Mouse (Mus musculus) ES-E14 (cell line): ENCODE results near the gene Cox4i2. TPM values are rescaled to one million over a fixed set of nuclear protein-coding genes. Genes with fewer than 3 reads are reported as not detected.

Experiments used
- DNase-seq: peaks from one replicate; pipeline ENCODE4 v3.0.0-alpha.2; 2013; ENCODE audit warnings: low read depth, low spot score
- H3K27ac ChIP-seq: 2 replicates; pipeline ENCODE4 v1.5.1; 2012; ENCODE audit warnings: low read depth, mild to moderate bottlenecking, low read length, moderate library complexity, mixed read lengths; ENCODE audit not compliant: poor library complexity, insufficient read depth, severe bottlenecking
- H3K36me3 ChIP-seq: 2 replicates; pipeline ENCODE4 v1.6.1; 2012; ENCODE audit warnings: mild to moderate bottlenecking, low read length, moderate library complexity, mixed read lengths; ENCODE audit not compliant: control insufficient read depth, poor library complexity, insufficient read depth, severe bottlenecking
- H3K4me1 ChIP-seq, 2 experiments: fragments of 150-350 bp in 1 of 2; sonication (generic) in 1 of 2; 2 replicates each; pipeline ENCODE4 v1.6.1; 2012; ENCODE audit warnings: low read length in 2 of 2, mild to moderate bottlenecking in 1 of 2, mixed read lengths in 1 of 2; ENCODE audit not compliant: control insufficient read depth in 2 of 2, insufficient read depth in 2 of 2, poor library complexity in 1 of 2
- H3K4me3 ChIP-seq, 2 experiments: fragments of 150-350 bp in 1 of 2; sonication (generic) in 1 of 2; 2 replicates each; pipeline ENCODE4 v1.5.1; 2012; ENCODE audit warnings: low read length in 2 of 2, low read depth in 1 of 2, mild to moderate bottlenecking in 1 of 2, mixed read lengths in 1 of 2; ENCODE audit not compliant: insufficient read depth in 1 of 2, poor library complexity in 1 of 2, severe bottlenecking in 1 of 2
- H3K9ac ChIP-seq: 2 replicates; pipeline ENCODE4 v1.6.1; 2012; ENCODE audit warnings: low read depth, mild to moderate bottlenecking, low read length, mixed read lengths; ENCODE audit not compliant: poor library complexity, insufficient read depth, severe bottlenecking
- H3K9me3 ChIP-seq: fragments of 150-350 bp; sonication (generic); 2 replicates; pipeline ENCODE4 v1.6.1; 2012; ENCODE audit warnings: low read depth, mild to moderate bottlenecking, low read length; ENCODE audit not compliant: control insufficient read depth, insufficient read depth
- CHD2 ChIP-seq: IDR thresholded peaks from 2 replicates; pipeline ENCODE4 v1.6.1; 2014; ENCODE audit warnings: mild to moderate bottlenecking, low read depth, low read length, inconsistent platforms
- HCFC1 ChIP-seq: IDR thresholded peaks from 2 replicates; pipeline ENCODE4 v1.6.1; 2012; ENCODE audit warnings: low read length, inconsistent platforms, borderline replicate concordance; ENCODE audit not compliant: insufficient read depth
- MAFK ChIP-seq: IDR thresholded peaks from 2 replicates; pipeline ENCODE4 v1.6.1; 2014; ENCODE audit warnings: mild to moderate bottlenecking, low read depth, low read length, inconsistent platforms; ENCODE audit not compliant: insufficient read depth
- ZC3H11A ChIP-seq: IDR thresholded peaks from 2 replicates; pipeline ENCODE4 v1.6.1; 2012; ENCODE audit warnings: low read depth, mild to moderate bottlenecking, inconsistent platforms, low read length, borderline replicate concordance
- ZNF384 ChIP-seq: IDR thresholded peaks from 2 replicates; pipeline ENCODE4 v1.6.1; 2012; ENCODE audit warnings: low read depth, low read length, inconsistent platforms
- in situ Hi-C, 2 experiments: fragments of 600-800 bp; cut with MboI; formaldehyde crosslinking; loops; one replicate each; pipeline ENCODE4 v1.15.1; 2025; ENCODE audit warnings: low sequenced_read_pairs in 2 of 2, inconsistent platforms in 1 of 2; ENCODE audit not compliant: unreplicated experiment in 2 of 2
- total RNA-seq: library from RNA; depleted of rRNA; stranded (reverse); fragments of 300-350 nt; gene quantifications from 2 replicates; pipeline ENCODE4 v1.2.3, GENCODE M21; 2012

Cox4i2 gene
- total RNA-seq, 1 experiment = 1.7 TPM

DNA sequence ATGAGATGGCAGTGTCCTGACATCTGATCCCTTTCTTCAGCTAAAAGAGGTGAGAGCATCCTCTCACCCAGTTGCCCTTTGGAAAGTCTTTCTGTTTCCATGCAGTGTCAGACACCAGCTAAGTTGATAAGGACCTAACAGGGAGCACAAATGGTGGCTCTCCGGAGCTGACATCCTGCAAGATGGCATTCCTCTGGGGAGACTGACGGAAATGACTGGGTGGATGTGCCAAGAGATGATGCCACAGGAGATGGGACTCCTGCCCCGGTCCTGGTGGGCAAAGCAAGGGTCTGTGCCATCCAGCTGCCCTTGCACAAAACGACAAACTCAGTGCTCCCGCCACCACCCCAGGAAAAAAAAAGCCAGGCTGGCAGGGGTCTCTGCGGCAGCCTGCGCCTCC, 46.8 kb upstream of the Cox4i2 start:
- Histone ChIP-seq H3K4me1 (peaks cover 9 to 28% of the 10 kb centered on the region in 2 experiments), H3K4me3 (peak overlapping the region; percentile 35 to 63), H3K9ac (peak overlapping the region; percentile 68), H3K9me3 (no peaks in the 10 kb centered on the region), H3K36me3 (peaks cover 19% of the 10 kb centered on the region; the same call in 1 of the 2 replicates), H3K27ac (peak overlapping the region; percentile 54; the same call in 1 of the 2 replicates)
- DNase-seq = no peak
- TF ChIP-seq ZNF384 = no peak
- no peak for TF ChIP-seq ZC3H11A
- TF ChIP-seq HCFC1 = no peak
- in situ Hi-C loops = no loop called here

DNA sequence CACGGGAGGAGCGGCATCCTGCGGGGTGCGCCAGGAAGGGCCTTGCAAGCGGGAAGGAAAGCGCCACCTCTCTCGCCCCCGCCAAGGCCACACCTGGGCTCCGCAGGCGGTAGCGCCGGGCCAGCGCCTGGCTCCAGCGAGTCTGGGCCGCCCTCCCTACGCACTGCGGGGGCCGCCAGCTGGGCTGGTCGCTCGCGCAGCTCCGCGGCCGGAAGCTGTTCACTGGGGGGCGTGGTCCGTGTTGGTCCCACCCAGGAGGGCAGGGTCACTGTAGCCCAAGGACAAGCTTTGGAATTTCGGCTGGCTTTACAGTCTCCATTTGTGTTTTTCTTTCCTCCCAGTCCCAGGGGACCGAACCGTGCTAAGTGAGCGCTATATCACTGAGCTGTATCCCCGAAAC, 46.3 kb upstream of the Cox4i2 start:
- peak overlapping the region; percentile 35 to 63 for H3K4me3 ChIP-seq
- TF ChIP-seq ZNF384 (peak; percentile 54; the same call in 1 of the 2 replicates), MAFK (no peak)
- in situ Hi-C loops = no loop called here
- H3K9me3 ChIP-seq = no peaks in the 10 kb centered on the region
- peaks cover 9 to 28% of the 10 kb centered on the region in 2 experiments for H3K4me1 ChIP-seq
- H3K9ac ChIP-seq = peak overlapping the region; percentile 70
- DNase-seq = peak; percentile 79
- H3K27ac ChIP-seq = peak overlapping the region; percentile 83
- H3K36me3 ChIP-seq = peaks cover 17% of the 10 kb centered on the region; the same call in 1 of the 2 replicates

DNA sequence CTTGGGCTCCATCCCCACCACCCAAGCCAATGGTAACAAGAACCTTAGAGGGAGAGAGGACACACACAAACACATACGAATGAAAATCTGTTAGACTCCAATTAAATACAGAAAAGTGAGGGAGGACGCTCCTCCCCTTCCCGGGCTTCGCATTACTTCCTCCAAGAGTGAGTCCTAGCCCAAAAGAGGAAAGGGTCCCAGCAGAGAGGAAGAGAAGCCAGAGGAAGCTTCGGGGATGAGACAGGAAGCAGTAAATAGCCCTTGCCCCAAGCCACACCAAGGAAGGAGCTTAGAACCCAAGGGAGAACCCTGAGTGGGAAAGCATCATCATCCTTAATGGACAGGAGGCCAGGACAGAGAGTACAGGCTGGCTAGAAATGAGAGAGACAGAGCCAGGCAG, 44.9 kb upstream of the Cox4i2 start:
- Histone ChIP-seq H3K9me3 (no peaks in the 10 kb centered on the region), H3K36me3 (peaks cover 12% of the 10 kb centered on the region; the same call in 1 of the 2 replicates), H3K4me3 (no peak overlapping the region), H3K27ac (no peak overlapping the region), H3K4me1 (peaks cover 9 to 22% of the 10 kb centered on the region in 2 experiments), H3K9ac (no peak overlapping the region; the same call in 1 of the 2 replicates)
- TF ChIP-seq CHD2 (no peak), ZNF384 (no peak), HCFC1 (no peak), MAFK (no peak), ZC3H11A (no peak)
- in situ Hi-C loops = no loop called here
- DNase-seq = no peak

- DNase-seq = no peak
- in situ Hi-C loops = no loop called here
- Histone ChIP-seq H3K9ac (no peak overlapping the region), H3K4me3 (no peak overlapping the region), H3K9me3 (no peaks in the 10 kb centered on the region), H3K4me1 (peaks cover 4 to 5% of the 10 kb centered on the region in 2 experiments; a peak in 2 of 4 replicates), H3K27ac (no peak overlapping the region), H3K36me3 (no peaks in the 10 kb centered on the region)
- TF ChIP-seq MAFK = no peak
- TF ChIP-seq ZNF384 = no peak
- no peak for TF ChIP-seq CHD2
- no peak for TF ChIP-seq HCFC1
- TF ChIP-seq ZC3H11A = no peak
Observed at GRCm38 (mm10) chr2:152716241-152716772, 37.7 kb upstream of the Cox4i2 start.

GRCm38 (mm10) chr2:152717652-152718051, 36.3 kb upstream of the Cox4i2 start:
- TF ChIP-seq ZC3H11A (no peak), ZNF384 (no peak), MAFK (no peak), HCFC1 (no peak), CHD2 (no peak)
- H3K4me3 ChIP-seq = no peak overlapping the region
- H3K27ac ChIP-seq = no peak overlapping the region
- no peaks in the 10 kb centered on the region for H3K9me3 ChIP-seq
- H3K4me1 ChIP-seq = peaks cover 4 to 5% of the 10 kb centered on the region in 2 experiments; a peak in 2 of 4 replicates
- no peak for DNase-seq
- in situ Hi-C loops = no loop called here
- H3K36me3 ChIP-seq = no peaks in the 10 kb centered on the region
- H3K9ac ChIP-seq = no peak overlapping the region
